Mouse (Mus musculus): ENCODE data around the gene Ctnnal1.

DNA sequence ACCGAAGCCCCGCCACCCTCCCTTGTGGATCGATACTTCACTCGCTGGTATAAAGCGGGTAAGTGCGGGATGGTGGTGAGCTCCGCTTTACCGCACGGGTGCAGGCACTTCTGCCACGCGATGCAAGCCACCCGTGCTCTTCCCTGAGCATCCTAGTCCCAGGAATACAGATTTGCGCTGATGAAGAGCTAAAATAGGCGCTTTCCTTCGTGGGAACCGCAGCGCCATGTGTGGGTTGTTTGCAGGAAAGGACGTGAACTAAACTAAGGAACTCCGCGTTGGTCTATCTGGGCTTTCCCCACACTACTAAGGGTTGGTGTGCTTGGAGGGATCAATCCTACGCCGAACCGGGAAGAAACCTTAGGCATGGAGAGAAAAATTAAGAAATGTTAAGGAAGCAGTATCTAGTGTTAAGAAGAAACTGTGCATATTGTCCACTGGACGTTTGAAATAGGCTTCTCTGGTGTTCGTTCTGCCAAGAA is 62.3 kb downstream of the Ctnnal1 start:
- TF ChIP-seq POLR2AphosphoS5 (IDR thresholded peaks at IDR 0.05; ENCODE audit: insufficient replicate concordance, low read depth, low read length): no peak
- TF ChIP-seq CTCF (IDR thresholded peaks at IDR 0.05; ENCODE audit: low read depth, low read length): no peak
- no peak for TF ChIP-seq GATA2 (IDR thresholded peaks at IDR 0.05; ENCODE audit: borderline replicate concordance, low read depth, low read length)
- TF ChIP-seq GATA1 (IDR thresholded peaks at IDR 0.05; ENCODE audit: borderline replicate concordance, low read length): no peak
- no peak for TF ChIP-seq TAL1 (conservative IDR thresholded peaks at IDR 0.05; ENCODE audit: low read depth, low read length)
